Mouse (Mus musculus): ENCODE data around the gene Clcf1. TPM values are rescaled to one million over a fixed set of nuclear protein-coding genes. Genes with fewer than 3 reads are reported as not detected.

Clcf1 gene
- total RNA-seq, 2 experiments from 2014 or later = 0.52 to 0.61 TPM

DNA sequence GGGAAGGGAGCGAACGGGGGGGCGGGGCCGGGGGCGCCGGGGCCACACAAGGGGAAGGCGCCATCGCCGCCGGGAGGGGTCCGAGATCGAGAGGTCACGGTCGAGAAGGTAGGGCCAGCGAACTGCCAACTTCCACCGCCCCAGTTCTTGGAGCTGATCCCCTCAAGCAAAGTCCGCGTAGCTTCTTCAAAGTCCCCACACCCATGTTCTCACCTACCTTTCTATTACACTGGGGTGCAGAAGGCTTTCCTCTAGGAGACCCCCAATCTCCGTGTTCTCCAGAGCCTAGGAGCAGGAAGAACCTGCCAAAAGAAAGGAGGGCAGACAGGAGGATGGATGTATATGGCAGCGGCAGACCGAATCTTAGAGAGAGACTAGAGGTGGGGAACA, 1.4 kb downstream of the Clcf1 start:
- intact Hi-C loops (cut with DNase I) = no loop called here
- DNase-seq = no peak

DNA sequence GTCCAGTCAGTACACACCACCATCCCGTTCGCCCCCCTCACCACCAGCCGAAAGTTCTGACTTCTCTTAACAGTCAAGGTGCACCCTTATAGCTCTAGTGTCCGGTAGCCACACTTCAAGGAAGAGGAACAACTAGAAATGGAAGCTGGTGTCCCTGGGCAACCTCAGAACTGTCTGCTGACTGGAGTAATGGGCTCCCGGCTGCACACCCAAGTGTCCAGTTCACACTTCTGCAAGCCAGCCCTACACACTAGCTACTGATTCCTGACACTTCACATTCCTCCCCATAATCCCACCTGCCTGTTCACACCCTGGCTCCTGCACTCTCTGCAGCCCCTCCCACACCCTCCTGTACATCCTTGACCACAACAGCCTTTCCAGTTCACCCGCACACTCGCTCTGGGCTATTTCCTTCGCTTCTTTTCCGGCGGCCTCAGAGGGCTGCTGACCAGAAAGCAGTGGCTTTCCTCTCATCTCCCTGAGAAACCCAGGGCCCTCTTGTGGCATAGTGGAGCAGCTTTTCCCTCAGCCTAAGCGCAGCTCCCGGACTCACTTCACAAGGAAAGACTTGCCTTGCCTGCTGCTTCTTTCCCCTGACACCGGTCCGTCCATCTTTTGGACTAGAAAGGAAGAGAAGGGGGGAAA, 2.1 kb downstream of the Clcf1 start:
- no peak for DNase-seq
- intact Hi-C loops (cut with DNase I) = no loop called here

DNA sequence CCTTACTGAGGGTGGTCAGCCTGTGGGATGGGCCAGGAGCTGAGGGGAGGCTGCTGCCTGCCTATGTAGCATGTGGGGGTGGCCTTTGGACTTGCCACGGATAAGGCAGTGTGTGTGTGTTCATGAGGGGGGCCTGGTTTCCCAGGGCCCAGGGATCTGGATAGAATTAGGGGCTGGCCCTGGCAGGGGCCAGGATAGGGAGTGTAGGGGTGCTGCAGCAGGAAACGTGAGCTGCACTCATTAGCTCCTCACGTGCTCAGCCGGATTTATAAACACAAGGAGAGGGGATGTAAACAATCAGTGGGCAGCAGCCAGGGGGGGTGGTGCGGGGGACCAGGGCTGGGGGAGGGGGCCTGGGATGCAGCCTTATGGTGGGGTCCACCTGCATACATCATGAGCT, 3.1 kb downstream of the Clcf1 start:
- intact Hi-C loops (cut with DNase I) = no loop called here
- no peak for DNase-seq

- intact Hi-C loops (cut with DNase I) = no loop called here
- DNase-seq = no peak
Observed at GRCm38 (mm10) chr19:4217855-4218254, 3.8 kb downstream of the Clcf1 start.

DNA sequence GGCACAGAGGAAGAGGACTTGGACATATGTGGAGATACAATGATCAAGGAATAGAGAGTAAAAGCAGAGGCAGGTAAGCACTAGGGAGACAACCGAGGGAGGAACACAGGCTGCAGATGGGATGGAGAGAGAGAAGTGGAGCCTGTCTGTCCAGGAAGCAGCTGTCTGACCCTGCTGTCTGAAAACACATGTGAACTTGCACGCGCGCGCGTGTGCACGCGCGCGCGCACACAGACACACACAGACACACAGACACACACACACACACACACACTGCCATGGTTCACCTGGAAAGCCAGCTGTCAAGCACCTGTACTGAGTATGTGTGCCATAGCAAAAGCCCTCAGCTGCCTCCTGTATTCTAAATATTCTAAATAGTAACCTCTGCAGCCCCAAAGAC, 4.3 kb downstream of the Clcf1 start:
- intact Hi-C loops (cut with DNase I) = no loop called here
- DNase-seq = no peak

- no peak for DNase-seq
- intact Hi-C loops (cut with DNase I) = no loop called here
Observed at GRCm38 (mm10) chr19:4218784-4219183, 4.7 kb downstream of the Clcf1 start.

- intact Hi-C loops (cut with DNase I) = loop anchor here (10.0 kb wide), 1 partner anchor 205 kb away; the partner anchor contains the start of gene Ndufv1
Observed at GRCm38 (mm10) chr19:4219943-4220342, 5.9 kb downstream of the Clcf1 start.

GRCm38 (mm10) chr19:4220416-4220815, 6.4 kb downstream of the Clcf1 start:
- intact Hi-C loops (cut with DNase I) = loop anchor here (10.0 kb wide), 1 partner anchor 206 kb away; the partner anchor contains the start of gene Ndufv1
- DNase-seq = no peak

More at GRCm38 (mm10) chr19:4219943-4220342, 5.9 kb downstream of the Clcf1 start:
- no peak for DNase-seq

- DNase-seq = no peak
- intact Hi-C loops (cut with DNase I) = loop anchor here (10.0 kb wide), 1 partner anchor 206 kb away; the partner anchor contains the start of gene Ndufv1
Observed at GRCm38 (mm10) chr19:4220957-4221743, 7.1 kb downstream of the Clcf1 start.

DNA sequence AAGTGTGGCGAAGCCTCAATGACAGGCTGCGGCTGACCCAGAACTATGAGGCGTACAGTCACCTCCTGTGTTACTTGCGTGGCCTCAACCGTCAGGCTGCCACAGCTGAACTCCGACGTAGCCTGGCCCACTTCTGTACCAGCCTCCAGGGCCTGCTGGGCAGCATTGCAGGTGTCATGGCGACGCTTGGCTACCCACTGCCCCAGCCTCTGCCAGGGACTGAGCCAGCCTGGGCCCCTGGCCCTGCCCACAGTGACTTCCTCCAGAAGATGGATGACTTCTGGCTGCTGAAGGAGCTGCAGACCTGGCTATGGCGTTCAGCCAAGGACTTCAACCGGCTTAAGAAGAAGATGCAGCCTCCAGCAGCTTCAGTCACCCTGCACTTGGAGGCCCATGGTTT, 8.1 kb downstream of the Clcf1 start:
- DNase-seq = no peak
- intact Hi-C loops (cut with DNase I) = loop anchor here (10.0 kb wide), 1 partner anchor 207 kb away; the partner anchor contains the start of gene Ndufv1

GRCm38 (mm10) chr19:4226779-4227178, 12.7 kb downstream of the Clcf1 start:
- DNase-seq = no peak
- intact Hi-C loops (cut with DNase I) = loop anchor here (2.0 to 10.0 kb wide), 3 partner anchors 54 to 212 kb away; partner anchors contain the start of gene Ndufv1

DNA sequence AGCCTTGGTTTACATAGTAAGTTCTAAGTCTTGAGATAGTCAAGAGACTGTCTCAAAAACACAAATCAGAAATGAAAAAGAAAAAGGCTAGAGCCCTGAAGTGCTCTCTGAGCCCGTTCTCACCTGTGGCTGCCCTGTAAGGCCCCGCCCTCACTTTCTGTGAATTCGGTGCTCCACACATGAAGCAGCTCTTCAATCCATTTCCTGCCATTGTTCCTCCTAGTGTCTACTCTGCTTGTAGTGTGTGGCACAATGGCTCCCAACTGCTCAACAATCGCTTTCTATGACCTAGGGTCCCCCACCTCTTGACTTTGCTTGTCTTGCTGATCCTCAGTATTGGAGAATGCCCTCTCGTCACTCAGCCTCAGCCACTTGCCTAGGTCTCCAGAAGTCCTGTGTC, 13.4 kb downstream of the Clcf1 start:
- intact Hi-C loops (cut with DNase I) = loop anchor here (2.0 to 10.0 kb wide), 3 partner anchors 55 to 213 kb away; partner anchors contain the start of gene Ndufv1
- DNase-seq = no peak

DNA sequence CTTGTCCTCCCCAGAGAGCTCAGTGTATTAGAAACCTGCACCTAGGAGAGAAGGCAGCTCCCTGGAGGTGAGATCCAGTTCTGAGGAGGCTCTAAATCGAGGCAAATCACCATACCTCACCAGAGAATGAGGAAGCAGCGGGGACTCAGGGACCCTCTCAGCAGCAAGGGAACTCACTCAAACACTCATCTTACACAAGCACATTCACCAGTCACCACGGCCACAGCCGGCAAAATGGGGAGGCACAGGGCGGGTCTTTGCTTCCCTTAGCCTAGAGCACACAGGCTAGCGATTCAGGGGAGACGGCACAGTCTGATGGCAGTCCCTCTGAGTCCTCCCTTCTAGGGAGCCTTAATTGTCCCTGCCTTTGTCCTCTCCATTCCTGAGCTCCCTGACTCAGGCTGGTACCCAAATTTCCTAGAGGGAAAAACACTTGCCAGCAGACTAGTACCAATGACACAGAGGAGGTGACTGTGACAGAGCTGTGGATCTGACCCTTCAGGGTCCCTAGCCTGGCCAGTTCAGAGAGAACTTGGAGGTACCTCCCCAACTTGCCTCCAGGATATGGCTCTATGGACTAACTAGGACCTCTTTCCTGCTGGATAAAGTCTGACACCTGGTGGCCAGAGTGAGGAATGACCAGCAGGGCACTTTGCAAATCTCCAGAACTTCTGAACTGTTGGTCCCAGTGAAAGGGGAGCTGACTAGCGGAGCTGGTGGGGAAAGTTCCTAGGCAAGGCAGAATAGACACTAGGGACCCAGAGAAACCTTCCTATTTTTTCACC, 14.0 kb downstream of the Clcf1 start:
- intact Hi-C loops (cut with DNase I) = loop anchor here (1.0 to 10.0 kb wide), 5 partner anchors 21 to 213 kb away; partner anchors contain the start of genes Ndufv1 and Pitpnm1

DNA sequence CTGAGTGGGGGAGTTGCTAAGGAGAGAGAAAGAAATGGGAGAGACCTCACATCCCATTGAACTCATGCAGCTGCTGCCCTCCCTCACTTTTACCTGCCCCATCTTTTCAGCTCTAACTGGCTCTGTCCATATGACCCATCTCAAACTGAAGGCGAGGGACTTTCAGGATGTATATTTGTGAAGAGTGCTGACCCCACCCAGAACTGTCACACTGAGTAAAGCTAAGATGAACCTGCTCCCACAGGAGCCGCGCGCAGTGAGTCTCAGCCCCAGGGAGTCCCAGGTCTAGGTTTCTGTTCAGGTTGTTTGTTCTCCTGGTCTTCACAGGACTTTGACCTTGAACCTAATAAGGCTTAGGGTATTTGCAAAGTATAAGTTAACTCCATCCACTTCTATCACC, 14.9 kb downstream of the Clcf1 start:
- intact Hi-C loops (cut with DNase I) = loop anchor here (1.0 to 10.0 kb wide), 4 partner anchors 22 to 214 kb away; partner anchors contain the start of genes Ndufv1 and Pitpnm1
- no peak for DNase-seq

More for the DNA sequence above, 14.0 kb downstream of the Clcf1 start:
- peak; percentile 53 to 54 for DNase-seq

GRCm38 (mm10) chr19:4229451-4230076, 15.5 kb downstream of the Clcf1 start:
- intact Hi-C loops (cut with DNase I) = loop anchor here (2.0 to 10.0 kb wide), 3 partner anchors 57 to 215 kb away; partner anchors contain the start of genes Ndufv1 and Pitpnm1
- DNase-seq = no peak

DNA sequence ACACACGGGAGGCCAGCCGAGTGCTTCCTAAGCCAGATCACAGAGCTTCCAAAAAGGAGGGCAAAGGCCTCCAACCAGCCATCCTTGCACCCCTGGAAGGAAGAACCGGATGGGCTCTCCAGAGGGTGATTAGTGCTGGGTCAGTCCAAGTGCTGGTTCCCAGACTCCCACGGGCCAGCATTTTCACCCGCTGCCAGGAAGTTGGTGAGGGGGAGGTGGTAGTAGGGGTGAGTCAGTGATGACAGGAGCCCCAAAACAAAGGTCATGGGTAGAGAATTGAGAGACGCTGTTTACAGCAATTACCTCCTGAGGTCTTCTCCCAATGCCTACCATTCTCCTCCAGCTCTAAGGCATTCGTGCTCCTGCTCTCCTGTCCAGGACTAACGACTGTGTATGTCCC, 16.4 kb downstream of the Clcf1 start:
- no peak for DNase-seq
- intact Hi-C loops (cut with DNase I) = no loop called here

GRCm38 (mm10) chr19:4231253-4232185, 17.5 kb downstream of the Clcf1 start, which contains the start of gene Pold4:
Gene Pold4 (plus strand): TSS chr19:4231899.
- DNase-seq = peak; percentile 94 to 99
- intact Hi-C loops (cut with DNase I) = no loop called here

DNA sequence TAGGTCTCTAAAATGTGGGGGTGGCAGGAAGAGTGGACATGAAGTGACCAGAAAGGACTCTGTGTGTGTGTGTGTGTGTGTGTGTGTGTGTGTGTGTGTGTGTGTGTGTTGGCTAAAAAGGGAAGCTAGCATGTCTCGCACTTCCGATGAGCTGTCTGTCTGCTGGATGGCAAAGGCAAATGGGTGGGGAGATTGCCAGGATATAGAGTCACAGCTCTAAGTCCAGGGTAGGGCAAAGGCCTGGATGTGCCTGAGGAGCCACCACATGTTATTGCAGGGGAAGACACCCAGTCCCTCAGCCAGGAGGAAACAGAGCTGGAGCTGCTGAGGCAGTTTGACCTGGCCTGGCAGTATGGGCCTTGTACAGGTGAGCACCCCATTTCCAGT, 18.1 kb downstream of the Clcf1 start:
- intact Hi-C loops (cut with DNase I) = no loop called here
- no peak for DNase-seq

GRCm38 (mm10) chr19:4232651-4233050, 18.6 kb downstream of the Clcf1 start:
- intact Hi-C loops (cut with DNase I) = no loop called here

More at GRCm38 (mm10) chr19:4232651-4233050, 18.6 kb downstream of the Clcf1 start:
- DNase-seq = no peak
